Mouse (Mus musculus): ENCODE data around the gene Dhrs4.

The Dhrs4 gene

DNA sequence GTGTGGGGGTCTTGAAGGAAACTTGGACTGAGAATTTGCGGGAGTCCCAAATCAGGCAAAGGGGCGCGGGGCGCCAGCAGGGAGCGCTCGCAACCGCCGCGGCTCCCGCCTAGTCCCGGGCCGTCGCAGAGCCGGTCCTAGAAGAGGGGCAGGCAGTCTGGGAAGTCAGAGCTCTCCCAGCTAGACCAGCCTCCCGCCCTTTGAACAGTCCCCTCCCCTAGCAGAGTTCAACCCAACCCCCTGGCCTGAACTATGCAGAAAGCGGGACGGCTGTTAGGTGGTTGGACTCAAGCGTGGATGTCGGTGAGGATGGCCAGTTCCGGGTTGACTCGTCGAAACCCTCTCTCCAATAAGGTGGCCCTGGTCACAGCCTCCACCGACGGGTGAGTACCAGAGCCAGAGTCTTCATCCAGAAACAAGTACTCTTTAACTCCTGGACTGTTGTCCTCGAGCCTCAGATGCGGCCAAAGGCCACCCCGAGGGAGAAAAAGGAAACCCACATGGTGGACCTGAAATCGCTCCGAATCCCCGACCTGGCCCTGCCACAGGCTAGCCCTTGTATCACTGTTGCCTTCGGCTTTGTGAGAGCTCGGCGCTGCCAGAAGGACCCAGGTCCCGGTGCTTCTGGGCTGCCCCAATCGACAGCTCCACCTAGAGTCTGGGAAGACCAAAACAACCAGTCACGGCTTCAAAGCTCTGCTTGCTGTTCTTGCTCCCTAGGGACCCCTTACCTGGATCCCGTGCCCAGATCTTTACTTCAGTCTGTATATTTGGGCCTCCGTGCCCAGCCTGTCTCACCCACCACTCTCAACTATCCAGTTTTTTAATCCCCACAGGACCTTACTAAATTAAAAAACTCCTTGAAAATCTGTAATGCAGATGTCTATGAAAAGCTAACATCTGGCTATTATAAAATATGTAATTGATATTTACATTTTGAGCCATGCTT lies at the start of gene Dhrs4:
Gene Dhrs4 (plus strand): TSS at position 108 of the 949 bp plus-strand sequence.
- peak; percentile 86 to 88 for DNase-seq

DNA sequence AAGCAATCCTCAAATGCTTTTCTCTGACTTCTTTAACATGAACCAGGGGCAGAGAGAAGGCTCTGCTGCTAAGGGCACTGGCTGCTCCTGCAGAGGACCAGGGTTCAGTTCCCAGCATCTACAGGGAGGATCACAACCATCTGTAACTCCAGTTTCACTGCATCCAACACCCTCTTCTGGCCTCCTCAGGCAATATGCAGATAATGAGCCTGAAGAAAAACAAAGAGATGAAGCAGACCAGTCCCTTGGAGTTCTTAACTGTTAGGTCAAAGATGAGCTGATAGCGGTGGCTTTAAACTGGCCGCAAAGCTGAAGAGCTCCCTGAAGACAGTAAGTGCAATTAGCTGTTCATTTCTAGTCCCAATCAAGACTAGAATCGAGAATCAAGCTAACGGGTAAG lies 48.3 kb upstream of the Dhrs4 start:
- DNase-seq, result no peak

DNA sequence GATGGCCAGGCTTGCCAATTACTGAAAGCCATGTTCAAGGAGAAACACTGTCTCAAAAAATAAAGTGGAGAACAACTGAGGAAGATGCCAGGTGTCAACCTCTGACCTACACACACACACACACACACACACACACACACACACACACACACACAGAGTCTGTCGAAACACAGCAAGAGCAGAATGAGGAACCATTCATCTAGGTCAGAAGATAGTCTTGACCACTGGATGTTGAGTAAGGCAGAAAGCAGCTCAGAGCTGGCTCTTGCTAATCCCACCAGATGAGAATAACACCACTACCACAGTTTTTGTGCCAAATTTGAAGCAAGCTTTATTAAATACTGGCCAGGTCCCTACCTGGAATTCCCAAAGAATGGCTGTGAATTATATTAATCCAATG lies 45.5 kb upstream of the Dhrs4 start:
- DNase-seq, result no peak

DNA sequence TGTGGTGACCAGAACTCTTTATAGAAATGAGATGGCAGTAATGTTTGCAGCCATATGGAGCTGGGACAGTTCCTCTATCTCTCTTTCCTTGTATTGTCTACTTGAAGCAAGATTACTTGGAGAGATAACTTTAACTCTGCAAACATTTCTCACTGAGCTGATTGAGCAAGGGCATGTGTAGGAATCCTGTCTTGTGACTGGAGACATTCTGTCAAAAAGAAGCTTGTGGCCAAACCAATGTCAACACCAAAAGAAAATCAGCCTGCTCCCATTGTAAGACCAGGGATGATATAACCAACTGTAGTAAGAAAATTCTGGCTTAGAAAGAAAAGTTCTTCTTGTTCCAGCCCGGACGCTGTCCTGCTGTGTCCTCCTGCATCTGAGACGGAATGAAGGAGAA lies 43.7 kb upstream of the Dhrs4 start:
- DNase-seq, result no peak

DNA sequence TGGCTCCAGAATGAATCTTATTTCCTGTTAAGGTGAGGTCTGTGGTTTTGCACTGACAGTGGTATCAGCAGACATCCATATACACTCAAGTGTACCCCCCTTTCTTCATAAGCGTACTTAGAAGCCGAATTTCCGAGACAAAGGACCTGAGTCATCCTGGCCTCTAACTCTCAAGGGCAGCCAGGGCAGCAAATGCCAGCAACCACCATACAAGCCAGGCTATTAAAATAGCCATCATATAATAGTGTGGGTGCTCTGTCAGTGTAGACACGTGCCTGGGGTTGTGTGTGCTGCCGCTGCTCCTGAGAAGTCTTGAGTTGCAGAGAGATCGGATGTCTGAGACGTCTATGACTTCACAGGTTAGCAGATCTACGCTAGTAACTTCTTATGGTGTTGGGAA lies 41.4 kb upstream of the Dhrs4 start:
- no peak for DNase-seq

DNA sequence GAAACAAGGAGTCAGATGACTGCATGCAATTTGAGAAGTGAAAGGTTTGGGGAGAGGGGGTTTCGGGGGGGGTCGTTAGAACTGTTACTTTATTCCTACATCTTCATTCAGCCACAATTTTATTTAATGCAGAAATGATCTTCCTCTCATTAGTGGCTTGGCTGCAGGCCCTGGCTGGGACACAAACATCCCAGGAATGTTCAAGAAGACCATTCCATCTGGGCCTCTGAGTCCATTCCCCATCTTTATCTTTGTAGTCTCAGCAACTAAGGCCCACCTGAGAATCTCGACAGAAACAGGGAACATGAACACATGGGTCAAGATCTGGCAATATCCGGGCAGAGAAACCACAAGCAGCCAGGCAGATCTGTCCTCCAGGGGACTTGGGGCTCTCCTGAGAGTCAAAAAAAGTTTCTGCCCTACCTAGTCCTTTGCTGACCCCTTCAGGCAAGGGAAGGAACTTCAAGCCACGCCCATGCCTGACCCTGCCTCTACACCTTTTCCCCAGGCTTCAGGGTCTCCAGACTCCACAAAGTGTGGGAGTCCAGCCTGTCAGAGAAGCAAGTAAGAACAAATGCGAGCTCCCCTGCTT lies 40.3 kb upstream of the Dhrs4 start:
- peak; percentile 48 to 75 for DNase-seq

DNA sequence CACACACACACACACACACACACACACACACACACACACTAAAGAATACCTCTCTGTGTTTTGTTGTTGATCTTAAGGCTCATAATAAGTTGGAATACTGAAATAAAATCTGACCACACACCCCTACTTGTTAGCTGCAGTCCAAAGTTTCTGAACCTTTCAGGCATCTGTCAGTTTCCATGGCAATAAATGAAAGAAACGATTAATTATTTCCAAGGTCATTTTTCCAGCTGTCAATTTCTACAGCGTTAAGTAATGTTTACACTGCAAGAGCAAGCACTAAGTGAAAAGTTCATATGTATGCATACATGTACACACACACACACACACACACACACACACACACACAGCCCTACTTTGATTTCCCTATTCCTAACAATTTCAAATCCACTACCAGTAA lies 20.9 kb upstream of the Dhrs4 start:
- DNase-seq, result no peak

DNA sequence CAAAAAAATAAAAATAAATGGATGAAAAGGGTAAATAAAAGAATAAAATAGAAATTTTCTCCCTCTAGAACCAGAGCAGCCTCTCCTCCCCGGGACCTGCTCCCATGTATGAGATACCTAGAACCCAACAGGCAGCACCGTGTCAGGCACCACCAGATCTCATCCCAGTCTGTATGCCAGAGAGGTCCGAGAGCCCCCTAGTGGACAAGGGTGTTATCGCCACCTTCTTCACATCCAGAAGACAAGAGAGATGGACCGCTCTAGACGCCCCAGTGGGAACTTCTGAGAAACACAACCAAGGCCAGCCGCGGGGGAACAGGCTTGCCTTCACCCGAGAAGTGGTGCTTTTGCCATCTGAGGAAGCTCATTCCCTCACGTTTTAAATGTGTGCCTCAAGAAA lies 20.3 kb upstream of the Dhrs4 start:
- peak; percentile 44 to 67 for DNase-seq

DNA sequence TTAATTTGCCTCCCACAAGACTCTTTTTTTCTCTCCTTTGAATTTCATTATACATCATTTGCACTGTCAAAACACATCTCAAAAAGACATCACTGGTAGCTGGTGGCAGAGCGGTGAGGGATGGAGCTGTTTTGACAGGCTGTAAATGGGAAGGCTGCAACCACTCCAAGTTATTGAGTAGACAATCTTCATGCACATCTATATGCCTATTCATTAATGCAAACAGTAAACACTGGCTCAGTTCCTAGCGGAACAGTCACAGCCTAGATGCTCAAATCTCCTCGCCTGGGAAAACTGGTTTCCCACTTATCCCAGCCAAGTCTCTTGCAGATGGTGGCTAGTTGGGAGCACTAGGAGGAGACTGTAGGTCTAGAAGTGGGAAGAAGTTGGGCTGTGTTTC lies 19.8 kb upstream of the Dhrs4 start:
- DNase-seq, result no peak

DNA sequence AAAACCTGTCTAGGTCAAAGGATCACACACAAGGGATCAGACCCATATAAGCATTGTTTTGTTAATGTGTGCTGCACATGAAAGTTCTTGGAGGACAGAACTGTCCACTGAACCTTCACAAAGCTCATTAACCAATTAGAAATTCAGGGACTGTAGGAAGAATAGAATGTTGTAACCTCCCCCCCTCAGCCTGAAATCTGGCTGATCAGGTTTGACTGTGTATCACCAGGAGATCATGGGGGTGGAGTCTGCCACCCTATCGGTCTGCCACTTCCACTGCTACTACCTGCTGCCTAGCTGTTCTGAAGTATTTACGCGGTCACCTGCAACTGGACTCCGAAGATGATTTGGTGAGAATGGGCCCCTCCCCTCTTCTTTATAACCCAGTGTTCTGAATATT lies 18.8 kb upstream of the Dhrs4 start:
- no peak for DNase-seq

DNA sequence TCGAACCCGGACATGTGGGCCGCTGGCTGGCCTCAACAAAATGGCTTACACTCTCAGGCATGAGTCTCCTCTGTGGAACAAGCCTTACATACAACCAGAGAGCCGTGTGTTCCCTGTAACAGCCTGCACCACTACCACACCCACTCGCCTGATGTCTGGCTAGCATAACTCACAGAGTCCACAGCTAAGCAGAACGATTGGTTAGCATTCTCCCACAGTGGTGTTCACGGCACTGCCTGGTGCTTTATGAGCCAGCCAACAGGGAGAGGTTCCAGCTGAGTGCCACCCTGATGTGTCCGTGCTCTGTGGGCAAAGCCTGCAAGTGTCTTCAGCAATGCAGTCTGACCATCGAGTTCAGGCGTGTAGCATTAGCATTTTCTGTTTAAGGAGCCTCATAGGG lies 18.3 kb upstream of the Dhrs4 start:
- DNase-seq, result no peak

DNA sequence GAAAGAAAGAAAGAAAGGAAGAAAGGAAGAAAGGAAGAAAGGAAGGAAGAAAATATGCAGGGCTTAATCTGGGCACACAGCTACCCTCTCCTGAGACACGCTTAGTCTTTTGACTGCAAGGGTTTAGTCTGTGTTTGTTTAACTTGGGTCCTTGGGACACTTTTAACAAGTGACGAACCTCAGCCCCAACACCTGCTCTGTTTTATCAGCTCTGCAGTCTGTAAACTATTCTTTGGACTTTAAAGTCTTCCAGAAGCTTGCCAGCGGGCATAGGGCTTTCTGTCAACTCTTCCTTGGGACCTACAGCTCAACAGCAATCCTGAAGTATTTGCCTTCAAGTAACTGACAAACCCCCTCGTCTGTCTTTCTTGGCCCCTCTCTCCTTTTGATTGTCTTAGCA lies 16.8 kb upstream of the Dhrs4 start:
- no peak for DNase-seq

DNA sequence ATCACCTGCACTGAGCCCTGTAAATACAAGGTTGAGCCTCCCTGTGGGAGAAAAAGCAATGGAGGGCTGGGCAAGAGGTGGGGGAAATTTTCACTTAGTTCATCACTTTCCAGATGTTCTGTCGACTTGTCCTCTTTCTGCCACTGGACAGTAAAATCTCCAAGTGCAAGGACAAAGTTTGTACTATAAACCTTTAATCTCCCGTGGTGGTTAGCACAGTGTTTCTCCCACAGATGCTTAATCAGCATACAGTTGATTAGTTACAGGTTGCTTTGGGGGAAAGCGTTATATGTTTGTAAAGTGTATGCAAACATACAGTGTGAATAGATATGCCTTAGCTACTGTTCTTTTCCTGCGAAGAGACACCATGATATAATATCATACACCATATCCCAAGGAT lies 12.1 kb upstream of the Dhrs4 start:
- DNase-seq, result no peak

DNA sequence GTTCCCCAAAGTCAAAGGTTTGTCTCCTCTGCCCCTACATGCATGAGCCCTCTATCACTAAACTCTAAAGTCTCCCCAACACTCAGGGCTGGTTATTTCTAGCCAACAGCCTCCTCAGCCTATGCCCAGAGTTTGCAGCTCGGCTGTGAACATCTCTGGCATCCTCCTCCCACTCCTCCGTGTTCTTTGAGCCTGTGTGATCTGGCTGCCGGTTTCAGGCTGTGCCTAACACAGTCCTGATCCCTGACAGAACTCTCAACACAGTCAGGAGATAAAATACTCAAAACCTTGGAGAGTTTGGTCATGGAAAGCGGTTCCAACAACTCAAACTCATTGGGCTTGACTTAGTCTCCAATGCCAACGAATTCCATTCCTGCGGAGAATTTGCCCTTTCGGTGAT lies 11.4 kb upstream of the Dhrs4 start:
- DNase-seq, result no peak

DNA sequence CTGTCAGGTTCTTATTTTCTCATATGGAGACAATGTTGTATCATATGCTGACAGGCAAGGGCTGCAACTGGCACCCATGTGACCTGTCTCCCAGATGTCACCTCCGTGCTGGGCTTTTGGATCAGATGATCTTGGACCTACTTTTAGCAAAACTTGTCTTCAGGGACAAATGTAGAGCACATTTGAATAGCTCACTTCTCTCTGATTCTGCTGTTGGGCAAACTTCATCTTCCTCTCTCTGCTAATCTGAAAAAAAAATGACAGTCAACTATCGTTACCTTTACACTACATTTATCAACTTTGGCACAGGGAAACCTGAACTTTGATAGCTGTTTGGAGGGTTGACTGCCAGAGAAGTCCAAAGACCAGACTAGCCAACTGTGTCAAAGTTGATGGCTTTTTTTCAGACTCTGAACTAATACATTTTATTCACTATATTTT lies 10.2 kb upstream of the Dhrs4 start:
- no peak for DNase-seq

DNA sequence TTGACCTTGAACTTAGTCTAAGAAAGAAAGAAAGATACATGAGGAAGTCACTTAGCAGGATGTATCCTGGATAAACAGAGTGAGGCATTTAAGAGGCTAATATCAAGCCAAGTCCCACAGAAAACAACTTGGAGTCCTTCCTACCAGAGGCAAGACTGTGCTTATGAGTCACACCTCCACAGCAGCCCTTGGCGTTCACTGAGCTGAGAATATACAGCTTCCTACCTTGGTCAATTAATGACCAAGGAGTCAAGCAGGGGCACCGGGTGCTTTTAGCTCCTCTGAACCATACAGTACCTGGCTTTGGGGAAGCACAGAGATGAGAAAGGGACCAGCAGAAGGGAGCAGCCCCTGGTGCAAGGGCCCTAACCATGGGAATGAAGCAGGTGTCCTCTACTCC lies 9.5 kb upstream of the Dhrs4 start:
- DNase-seq, result no peak

DNA sequence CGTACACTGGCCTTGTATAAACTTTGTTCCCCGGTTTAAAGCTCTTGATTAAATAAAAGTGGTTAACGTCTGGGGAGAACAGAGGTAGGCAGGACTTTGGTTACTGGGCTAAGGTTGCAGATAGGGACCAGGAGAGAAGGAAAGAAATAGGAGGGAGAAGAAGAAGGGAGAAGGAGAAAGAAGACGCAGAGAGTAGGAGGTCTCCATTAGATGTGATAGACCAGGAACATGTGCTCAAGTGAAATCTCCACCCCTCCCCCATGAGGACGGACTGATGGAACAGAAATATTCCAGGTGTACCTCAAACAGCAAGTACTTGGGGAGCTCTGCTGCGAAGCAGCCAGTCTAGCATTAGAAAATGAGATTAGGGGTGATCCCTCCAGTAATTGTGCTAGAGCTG lies 8.7 kb upstream of the Dhrs4 start:
- DNase-seq, result no peak

DNA sequence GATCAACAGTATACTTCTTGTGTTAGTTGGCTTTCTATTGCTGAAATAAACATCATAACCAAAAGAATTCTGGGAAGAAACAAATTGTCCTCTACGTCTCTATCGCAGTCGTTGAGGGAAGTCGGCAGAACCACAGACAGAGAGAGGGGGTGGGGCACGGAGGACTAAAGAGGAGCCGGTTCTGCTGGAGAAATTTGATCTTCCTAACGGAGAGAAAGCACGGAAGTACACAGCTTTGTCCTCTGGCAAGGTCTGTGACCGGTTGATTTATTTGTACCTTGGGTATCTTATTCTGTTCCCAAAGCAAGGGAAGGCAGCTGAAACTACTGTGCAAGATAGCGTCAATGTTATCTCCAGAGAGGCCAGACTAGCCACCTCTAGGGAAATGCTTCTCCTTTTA lies 7.8 kb upstream of the Dhrs4 start:
- DNase-seq, result no peak

DNA sequence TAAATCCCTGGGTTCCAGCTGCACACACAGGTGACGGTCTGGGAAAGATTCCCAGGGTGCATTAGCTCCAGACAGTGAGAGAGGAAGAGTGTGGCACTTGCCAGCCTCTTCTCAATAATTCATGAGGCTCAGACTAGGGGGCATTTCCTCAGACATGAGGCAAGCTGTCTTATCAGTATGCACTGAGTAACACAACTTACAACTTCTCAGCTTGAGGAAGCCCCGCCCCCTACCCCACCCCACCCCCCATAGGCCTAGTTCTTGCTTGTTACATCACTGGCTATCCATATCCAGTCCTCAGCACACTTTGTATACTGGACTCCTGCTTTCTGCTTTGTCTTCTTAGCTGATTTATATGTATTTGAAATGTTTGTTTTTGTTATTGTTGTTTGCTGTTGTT lies 2.9 kb upstream of the Dhrs4 start:
- no peak for DNase-seq

DNA sequence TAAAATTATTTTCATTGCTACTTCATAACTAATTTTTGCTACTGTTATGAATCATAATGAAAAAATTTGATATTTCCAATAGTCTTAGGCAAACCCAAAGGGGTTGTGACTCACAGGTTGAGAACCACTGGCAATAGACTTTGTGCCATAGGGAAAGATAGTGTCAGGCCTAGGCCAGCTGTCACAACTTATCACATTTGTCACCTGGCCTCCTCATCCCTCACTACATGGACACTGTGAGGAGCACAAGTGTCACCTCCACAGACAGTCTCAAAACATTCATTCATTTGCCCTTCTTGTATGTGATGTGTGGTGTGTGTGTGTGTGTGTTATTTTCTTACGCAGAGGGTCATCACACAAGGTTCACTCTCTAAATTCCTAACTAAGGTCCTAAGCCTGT lies 1.1 kb upstream of the Dhrs4 start:
- DNase-seq, result peak in 1 of 2 experiments; percentile 3

DNA sequence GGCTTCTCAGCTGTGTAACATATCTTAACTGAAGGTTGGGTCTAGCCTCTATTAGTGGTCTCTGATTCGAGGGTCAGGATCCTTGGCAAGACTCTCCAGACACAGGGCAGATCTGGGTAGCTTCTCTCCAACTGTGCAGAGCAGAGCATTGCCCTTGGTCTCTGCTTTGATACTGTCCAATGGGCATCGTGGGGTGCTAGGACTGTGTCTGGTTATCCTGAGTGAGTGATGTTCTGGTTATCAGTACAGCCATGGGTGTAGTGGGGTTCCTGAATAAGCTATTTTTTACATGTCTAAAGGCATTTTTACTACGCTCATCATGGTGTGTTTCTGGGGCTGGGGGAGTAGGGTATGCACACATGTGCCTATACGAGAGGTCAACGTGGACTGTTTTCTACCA lies 729 bp upstream of the Dhrs4 start:
- peak in 1 of 2 experiments; percentile 7 for DNase-seq

DNA sequence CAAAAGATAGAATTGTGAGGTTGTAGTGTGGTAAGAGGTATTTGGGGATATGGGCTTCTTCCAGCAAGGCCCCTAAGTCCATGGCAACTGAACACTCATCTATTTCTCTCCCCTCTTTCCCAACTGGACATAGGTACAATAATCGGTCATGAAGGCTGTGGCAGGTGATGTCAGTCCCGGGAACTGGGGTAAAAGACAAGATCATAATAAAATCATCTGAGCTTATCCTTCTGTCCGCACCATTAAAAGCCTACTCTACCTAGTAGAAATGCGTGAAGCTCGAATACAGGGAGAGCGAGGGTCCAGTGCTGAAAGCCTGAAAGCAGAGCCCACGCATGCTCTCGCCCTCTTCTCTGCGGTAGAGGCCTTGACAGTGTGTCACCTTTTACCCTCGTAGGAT lies 1.1 kb downstream of the Dhrs4 start:
- no peak for DNase-seq

DNA sequence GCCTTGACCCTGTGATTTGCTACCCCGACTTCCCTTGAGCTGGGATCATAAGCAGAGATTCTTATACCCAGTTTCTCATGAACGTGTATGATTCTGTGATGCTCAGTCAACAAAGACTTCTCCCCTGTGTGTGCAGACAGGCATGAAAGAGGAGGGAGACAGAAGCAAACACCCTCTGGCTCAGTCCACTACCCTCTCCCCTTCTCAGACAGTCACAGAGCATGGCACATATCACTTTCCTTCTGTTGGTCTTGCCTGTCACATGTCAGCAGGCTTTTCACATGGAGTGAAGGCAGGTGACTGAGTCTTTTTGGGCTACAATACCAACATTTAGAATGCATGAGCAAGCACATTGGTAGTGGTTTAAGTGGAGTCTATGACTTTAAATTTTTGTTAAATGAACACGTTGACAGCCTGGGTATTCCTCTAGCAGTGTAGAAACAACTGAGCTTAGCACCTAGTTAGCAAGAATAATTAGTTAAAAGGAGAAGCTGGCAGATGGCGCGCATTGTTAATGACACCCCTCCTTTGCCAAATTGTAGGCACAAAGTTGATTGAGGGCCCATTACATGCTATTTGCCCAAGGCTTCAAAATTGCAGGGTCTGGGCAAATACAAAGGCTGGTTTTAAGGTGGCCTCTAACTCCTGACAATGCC lies 6.0 kb downstream of the Dhrs4 start:
- DNase-seq, result no peak

DNA sequence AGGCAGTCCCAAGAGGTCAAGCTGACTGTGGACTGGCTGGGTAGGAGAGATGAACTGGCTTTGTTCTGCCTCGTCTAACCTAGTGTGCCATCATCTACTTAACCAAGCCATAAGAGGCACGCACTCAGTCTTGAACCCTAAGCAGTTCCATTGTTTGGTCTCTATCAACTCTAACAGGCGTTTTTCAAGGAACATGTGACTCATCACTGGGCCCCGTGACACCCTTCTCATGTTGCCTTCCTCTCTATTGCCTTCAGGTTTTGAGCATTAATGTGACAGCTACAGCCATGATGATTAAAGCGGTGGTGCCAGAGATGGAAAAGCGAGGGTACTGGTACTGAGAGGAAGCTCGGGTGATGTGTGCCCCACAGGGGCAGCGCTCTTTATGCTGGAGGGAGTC lies 8.3 kb downstream of the Dhrs4 start:
- no peak for DNase-seq

Data from lung, postnatal 4 days (tissue).